Mouse (Mus musculus) spleen, postnatal 10 days (tissue): ENCODE results near the gene Bmpr1a.
"Not testable (repeated sequence)": the region's sequence is repeated elsewhere in the genome, so short reads cannot be mapped to it uniquely, and the experiment has no call there.

Experiments used
- DNase-seq, 2 experiments: peaks; one replicate each; pipeline ENCODE4 v3.0.0; 2021 to 2022; ENCODE audit warnings: low spot score in 2 of 2

Bmpr1a gene

DNA sequence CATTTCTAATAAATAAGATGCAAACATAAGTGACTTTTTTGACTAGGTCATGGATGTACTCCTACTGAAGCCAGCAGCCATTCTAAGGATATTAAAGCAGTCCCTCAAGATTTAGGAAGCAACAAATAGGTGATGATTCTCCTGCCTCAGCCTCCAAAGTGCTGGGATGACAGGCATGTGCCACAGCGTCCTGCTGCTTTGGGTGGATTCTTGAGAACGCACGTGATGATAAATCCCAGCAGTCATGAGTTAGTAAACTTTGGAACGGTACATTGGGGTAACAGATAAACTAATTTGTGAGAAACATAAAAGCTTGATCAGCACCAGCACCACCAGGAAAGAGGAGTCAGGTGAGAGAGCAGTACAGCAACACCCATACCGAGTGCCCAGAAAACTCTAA, 52.7 kb downstream of the Bmpr1a start:
- DNase-seq: no peak

- DNase-seq: no peak
Measured at GRCm38 (mm10) chr14:34449807-34450206, 53.3 kb downstream of the Bmpr1a start.

DNA sequence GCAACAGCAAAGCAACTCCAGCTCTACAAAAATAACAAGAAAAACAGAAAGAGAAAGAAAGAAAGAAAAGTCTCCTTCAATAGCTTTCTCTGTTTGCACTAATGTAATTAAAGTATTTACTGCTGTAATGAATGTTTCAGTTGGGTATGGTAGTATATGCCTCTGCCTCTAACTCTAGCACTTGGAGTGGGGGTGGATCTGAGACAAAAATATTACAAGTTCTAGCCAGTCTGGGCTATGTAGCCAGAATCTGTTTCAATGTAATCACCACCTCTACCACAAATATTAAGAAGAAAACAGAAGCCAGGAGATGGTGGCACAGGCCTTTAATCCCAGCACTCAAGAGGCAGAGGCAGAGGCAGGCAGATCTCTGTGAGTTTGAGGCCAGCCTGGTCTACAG, 54.7 kb downstream of the Bmpr1a start:
- no peak for DNase-seq

DNA sequence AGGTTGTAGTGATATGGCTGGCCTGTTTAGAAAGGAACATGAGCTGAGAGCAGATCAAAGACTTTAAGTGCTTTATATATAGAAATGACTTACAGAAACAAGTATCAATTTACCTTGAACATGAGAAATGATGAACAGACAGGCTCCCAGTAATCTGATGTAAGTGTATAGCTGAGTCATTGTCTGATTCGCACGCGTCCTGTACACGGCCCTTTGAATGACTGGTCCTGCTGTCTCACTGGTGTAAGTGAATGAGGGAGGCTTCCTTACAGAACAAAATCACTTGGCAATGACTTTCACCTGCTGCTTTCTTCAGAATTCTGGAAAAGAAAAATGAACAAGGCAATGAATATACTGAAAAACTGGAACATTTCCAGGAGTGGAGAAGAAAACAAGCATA, 55.5 kb downstream of the Bmpr1a start:
- no peak for DNase-seq

GRCm38 (mm10) chr14:34446624-34447023, 56.5 kb downstream of the Bmpr1a start:
- DNase-seq: no peak

DNA sequence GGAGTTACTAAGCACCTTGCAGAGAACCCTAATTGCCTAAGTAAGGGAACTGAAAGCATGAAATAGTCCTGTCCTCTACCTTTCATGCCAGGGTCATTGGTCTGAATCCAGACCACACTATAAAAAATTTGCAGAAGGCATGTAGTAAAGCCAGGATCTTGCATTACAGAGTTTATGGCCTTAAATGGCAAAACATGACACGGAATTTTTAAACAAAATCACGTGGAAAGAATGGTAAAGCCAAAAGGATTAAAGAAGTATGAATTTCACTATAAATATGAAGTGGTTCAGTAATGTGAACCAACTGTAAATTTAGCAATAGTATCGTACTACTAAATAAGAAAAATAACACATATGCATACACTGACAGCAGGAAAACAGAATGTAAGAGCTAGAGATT, 57.8 kb downstream of the Bmpr1a start:
- DNase-seq: no peak

- no peak for DNase-seq
Measured at GRCm38 (mm10) chr14:34444924-34445323, 58.2 kb downstream of the Bmpr1a start.

GRCm38 (mm10) chr14:34444368-34444767, 58.8 kb downstream of the Bmpr1a start:
- no peak for DNase-seq

DNA sequence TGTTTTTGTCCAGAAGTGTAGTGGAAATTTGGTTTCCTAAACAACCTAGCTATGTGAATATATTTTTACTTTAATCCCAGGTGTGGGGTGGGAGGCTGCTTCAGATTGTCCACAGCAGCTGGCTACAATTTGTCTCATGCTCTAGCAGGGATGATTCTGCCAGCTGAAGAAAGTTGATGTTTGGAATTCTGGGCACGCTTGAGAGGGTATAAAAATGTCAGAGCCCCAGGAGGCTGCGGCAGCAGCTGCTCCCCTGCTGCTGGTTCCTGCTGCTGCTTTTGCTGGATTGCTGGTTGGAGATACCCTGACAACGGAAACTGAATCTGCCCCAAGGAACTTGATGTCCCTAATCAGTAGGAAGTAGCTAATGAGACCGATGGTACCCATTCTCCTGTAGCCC, 60.6 kb downstream of the Bmpr1a start:
- DNase-seq: no peak

DNA sequence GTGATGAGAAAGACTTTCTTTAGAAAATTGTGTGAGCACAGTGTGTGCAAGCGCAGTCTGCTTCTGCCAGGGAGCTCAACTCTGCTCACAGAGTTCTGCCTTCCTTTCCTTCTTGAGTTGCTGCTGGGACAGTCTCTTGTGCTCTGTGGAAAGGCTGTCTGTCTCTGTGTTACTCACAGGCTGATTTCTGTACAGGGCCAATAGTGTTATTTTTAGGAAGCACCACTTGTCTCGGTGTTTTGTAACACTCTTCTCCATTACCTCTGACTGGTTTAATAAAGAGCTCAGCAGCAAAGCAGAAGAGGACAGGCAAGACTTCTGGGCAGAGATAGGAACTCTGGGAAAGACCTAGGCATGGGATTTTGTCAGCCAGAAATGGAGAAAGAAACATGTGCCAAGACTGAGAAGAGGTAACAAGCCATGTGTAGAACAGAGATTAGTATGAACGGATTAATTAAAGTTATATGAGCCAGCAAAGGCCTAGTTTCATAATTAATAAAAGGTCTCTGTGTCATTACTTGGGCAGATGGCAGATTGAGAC, 62.5 kb downstream of the Bmpr1a start:
- DNase-seq: no peak

DNA sequence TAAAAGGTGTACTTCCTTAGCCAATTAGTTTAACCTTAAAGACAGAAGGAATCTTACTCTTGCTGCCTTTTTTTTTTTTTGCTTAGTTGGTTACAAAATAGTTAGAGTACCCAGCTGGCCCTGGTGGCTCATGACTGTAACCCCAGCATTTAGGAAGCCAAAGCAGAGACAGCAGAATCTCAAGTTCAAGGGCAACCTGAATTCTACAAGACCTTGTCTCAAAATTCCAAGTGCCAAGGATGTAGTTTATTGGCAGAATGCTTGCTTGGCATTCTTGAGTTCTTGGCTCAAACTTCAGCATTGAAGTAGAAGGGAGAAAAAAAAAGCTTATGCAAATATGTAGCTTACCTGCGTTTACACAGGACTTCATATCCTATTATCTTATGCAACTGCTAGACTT, 74.1 kb downstream of the Bmpr1a start:
- no peak for DNase-seq

DNA sequence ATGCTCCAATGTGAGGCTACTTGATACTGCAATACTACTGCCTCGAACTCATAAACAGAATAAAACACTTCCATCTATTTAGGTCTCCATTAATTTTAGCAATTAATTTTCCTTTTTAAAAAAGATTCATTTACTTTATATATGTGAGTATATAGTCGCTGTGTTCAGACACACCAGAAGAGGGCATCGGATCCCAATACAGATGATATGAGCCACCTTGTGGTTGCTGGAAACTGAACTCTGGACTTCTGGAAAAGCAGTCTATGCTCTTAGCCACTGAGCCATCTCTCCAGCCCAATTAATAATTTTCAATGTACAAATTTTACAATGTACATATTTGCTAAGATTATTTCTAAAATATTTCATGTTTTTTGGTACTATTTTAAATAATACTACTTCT, 74.9 kb downstream of the Bmpr1a start:
- no peak for DNase-seq

- no peak for DNase-seq
Measured at GRCm38 (mm10) chr14:34421078-34421477, 82.1 kb downstream of the Bmpr1a start.

- DNase-seq: no peak
Measured at GRCm38 (mm10) chr14:34417501-34417900, 85.6 kb downstream of the Bmpr1a start.

DNA sequence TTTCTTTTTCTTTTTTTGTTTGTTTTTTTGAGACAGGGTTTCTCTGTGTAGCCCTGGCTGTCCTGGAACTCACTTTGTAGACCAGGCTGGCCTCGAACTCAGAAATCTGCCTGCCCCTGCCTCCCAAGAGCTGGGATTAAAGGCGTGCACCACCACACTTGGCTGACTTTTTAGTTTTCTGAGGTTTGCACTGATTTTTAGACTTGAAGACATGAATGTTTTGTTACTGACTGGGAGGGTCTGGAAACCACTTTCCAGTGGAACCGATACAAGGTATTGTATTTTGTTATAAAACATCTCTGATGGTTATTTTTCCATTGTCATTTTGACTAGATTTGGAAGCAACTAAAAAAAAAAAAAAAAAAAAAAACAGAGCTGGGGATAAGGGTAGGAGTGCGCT, 86.2 kb downstream of the Bmpr1a start:
- not testable (repeated sequence) for DNase-seq

GRCm38 (mm10) chr14:34412164-34412896, 90.8 kb downstream of the Bmpr1a start:
- DNase-seq: no peak

- no peak for DNase-seq
Measured at GRCm38 (mm10) chr14:34410716-34411115, 92.4 kb downstream of the Bmpr1a start.

DNA sequence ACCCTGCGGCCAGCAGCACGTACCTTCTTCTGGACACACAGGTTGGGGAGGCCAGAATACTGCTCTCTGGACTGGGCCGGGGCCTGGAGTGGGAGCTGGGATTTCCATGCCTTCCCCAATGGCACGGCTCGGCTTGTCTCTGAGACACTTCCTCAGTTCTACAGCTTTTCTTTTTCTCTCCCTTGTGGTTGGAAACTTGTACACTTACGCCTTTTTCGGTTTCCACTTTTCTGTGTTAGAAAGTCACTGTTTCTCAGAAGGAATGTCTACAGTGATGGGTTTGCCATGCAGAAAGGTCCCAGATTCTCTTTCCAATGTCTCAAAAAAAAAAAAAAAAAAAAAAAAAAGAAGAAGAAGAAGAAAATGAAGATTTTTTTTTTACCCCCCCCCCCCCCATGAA, 99.7 kb downstream of the Bmpr1a start:
- no peak for DNase-seq

GRCm38 (mm10) chr14:34402871-34403270, 100.3 kb downstream of the Bmpr1a start:
- DNase-seq: no peak

- DNase-seq: peak; percentile 43 to 78
Measured at GRCm38 (mm10) chr14:34401135-34401534, 102.0 kb downstream of the Bmpr1a start.

DNA sequence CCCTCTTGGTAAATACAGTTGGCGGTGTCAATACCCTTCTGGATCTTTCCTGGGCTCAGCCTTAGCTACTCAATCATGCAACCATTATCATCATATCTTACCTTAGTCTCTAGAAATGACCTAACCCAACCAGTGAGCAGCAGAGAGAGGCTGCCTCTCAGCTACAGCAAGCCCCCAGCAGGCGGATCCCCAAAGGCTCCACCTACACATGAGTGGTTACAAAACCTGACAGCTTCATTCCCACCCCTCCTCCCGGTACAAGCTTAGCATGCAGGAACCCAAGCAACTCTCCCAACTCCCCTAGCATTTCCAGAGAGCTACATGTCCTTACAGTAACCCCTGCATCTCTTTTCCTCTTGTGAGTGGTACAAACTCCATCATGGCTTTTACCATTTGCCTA, 103.1 kb downstream of the Bmpr1a start:
- DNase-seq: no peak

- no peak for DNase-seq
Measured at GRCm38 (mm10) chr14:34399301-34399700, 103.8 kb downstream of the Bmpr1a start.

GRCm38 (mm10) chr14:34398901-34399300, 104.2 kb downstream of the Bmpr1a start:
- DNase-seq: no peak

DNA sequence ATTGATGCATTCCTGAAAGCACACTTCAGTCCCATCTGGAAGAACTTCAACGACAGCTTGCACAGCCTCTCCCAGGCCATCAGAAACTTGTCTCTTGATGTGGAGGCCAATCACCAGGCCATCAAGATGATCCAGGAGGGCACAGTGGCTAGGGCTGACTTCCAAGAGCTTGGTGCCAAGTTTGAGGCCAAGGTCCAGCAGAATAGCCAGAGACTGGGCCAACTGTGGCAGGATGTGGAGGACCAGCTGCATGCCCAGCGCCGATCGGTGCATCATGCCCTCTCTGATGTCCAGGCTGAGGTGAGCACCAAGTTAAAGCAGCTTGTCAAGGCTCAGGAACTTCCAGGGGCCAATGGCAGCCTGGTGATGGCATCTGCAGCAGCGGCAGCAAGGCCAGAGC, 105.3 kb downstream of the Bmpr1a start:
- DNase-seq: no peak
